Mouse (Mus musculus) heart, adult 2 months (tissue): ENCODE data around the gene Bicd2. TPM values are rescaled to one million over a fixed set of nuclear protein-coding genes. Genes with fewer than 3 reads are reported as not detected.
A peak's percentile ranks its signal among the peaks of the same experiment; 100 is the strongest.

Source experiments
- DNase-seq, 2 experiments: peaks; one replicate each; pipeline ENCODE4 v3.0.0; 2021
- H3K27ac ChIP-seq: fragments of 200-600 bp; 2 replicates; pipeline ENCODE4 v1.8.1; 2022
- H3K27me3 ChIP-seq: fragments of 200-500 bp; 2 replicates; pipeline ENCODE4 v1.6.1; 2012; ENCODE audit warnings: mild to moderate bottlenecking, low read length, inconsistent platforms, mixed read lengths; ENCODE audit not compliant: control insufficient read depth, insufficient read depth
- H3K36me3 ChIP-seq: fragments of 200-500 bp; 2 replicates; pipeline ENCODE4 v1.6.1; 2012; ENCODE audit warnings: low read length, inconsistent platforms; ENCODE audit not compliant: control insufficient read depth, insufficient read depth
- H3K4me1 ChIP-seq: fragments of 200-500 bp; 2 replicates; pipeline ENCODE4 v1.6.1; 2011; ENCODE audit warnings: low read length; ENCODE audit not compliant: control insufficient read depth, insufficient read depth
- H3K4me3 ChIP-seq: fragments of 200-600 bp; 2 replicates; pipeline ENCODE4 v1.8.1; 2022
- H3K79me2 ChIP-seq: fragments of 200-500 bp; replicated peaks from 2 replicates; pipeline ENCODE4 v1.6.1; 2012; ENCODE audit warnings: mild to moderate bottlenecking, inconsistent platforms, low read length, moderate library complexity, mixed read lengths; ENCODE audit not compliant: control insufficient read depth, insufficient read depth
- H3K9ac ChIP-seq: fragments of 200-500 bp; 2 replicates; pipeline ENCODE4 v1.6.1; 2012; ENCODE audit warnings: low read depth, mild to moderate bottlenecking, control low read depth, inconsistent platforms, low read length, mixed read lengths
- CTCF ChIP-seq: fragments of 200-600 bp; IDR thresholded peaks from 2 replicates; pipeline ENCODE4 v1.8.1; 2022; ENCODE audit warnings: antibody characterized with exemption, mild to moderate bottlenecking, moderate library complexity
- EP300 ChIP-seq: fragments of 200-500 bp; IDR thresholded peaks from 2 replicates; pipeline ENCODE4 v1.6.1; 2011; ENCODE audit warnings: low read depth, low read length, control low read depth; ENCODE audit not compliant: insufficient read depth
- POLR2A ChIP-seq: fragments of 200-500 bp; IDR thresholded peaks from 2 replicates; pipeline ENCODE4 v1.6.1; 2011; ENCODE audit warnings: mild to moderate bottlenecking, low read depth, low read length, control low read depth; ENCODE audit not compliant: insufficient read depth
- WGBS: fragments of 180-500 bp; shearing (Covaris S2); methylation state at CpG from one replicate; pipeline ENCODE4 v1.1.7; 2018; 5-methylcytosine and 5-hydroxymethylcytosine counted together
- intact Hi-C: fragments of 180-260 bp; cut with DNase I; formaldehyde crosslinking; loops from one replicate; pipeline ENCODE4 v1.15.1; 2025
- polyA plus RNA-seq: library from polyadenylated mRNA; depleted of rRNA; stranded (reverse); fragments of >200 nt; gene quantifications from 2 replicates; pipeline ENCODE4 v1.2.3, GENCODE M21; 2012
- total RNA-seq, 2 experiments: library from RNA; stranded (reverse); gene quantifications; 2 replicates each; pipeline ENCODE4 v1.2.3; 2021

Bicd2 gene
- total and polyA plus RNA-seq, 3 experiments, result 44.5 to 77.6 (median 72.4) TPM

- peak overlapping the region; percentile 0; the same call in 1 of the 2 replicates for H3K27ac ChIP-seq
Measured at GRCm38 (mm10) chr13:49374730-49375129, 33.3 kb downstream of the Bicd2 start.

GRCm38 (mm10) chr13:49377608-49378007 lies 36.2 kb downstream of the Bicd2 start:
- no peak overlapping the region for H3K9ac ChIP-seq
- TF ChIP-seq EP300, result no peak
- no peak for TF ChIP-seq POLR2A
- TF ChIP-seq CTCF, result no peak
- H3K4me3 ChIP-seq, result no peak overlapping the region
- H3K27me3 ChIP-seq, result no peaks in the 10 kb centered on the region
- WGBS, result 63% methylated on average over 6 of the region's 6 CpGs
- peaks cover 32% of the 10 kb centered on the region for H3K4me1 ChIP-seq
- no peak overlapping the region; the same call in 1 of the 2 replicates for H3K27ac ChIP-seq
- intact Hi-C loops, result no loop called here
- peaks cover 7% of the 10 kb centered on the region; the same call in 1 of the 2 replicates for H3K36me3 ChIP-seq
- no peaks in the 10 kb centered on the region; the same call in 1 of the 2 replicates for H3K79me2 ChIP-seq
- DNase-seq, result no peak

More at GRCm38 (mm10) chr13:49374730-49375129, 33.3 kb downstream of the Bicd2 start:
- Histone ChIP-seq H3K4me3 (no peak overlapping the region), H3K36me3 (peaks cover 18% of the 10 kb centered on the region; the same call in 1 of the 2 replicates), H3K27me3 (no peaks in the 10 kb centered on the region), H3K79me2 (no peaks in the 10 kb centered on the region; the same call in 1 of the 2 replicates), H3K9ac (no peak overlapping the region), H3K4me1 (peaks cover 45% of the 10 kb centered on the region)
- TF ChIP-seq POLR2A (no peak), EP300 (no peak), CTCF (no peak)
- DNase-seq, result no peak
- intact Hi-C loops, result no loop called here
- WGBS, result 76% methylated on average over 6 of the region's 6 CpGs

- TF ChIP-seq POLR2A, result no peak
- no peak for TF ChIP-seq CTCF
- no peak for TF ChIP-seq EP300
- Histone ChIP-seq H3K9ac (no peak overlapping the region), H3K36me3 (peaks cover 2% of the 10 kb centered on the region; the same call in 1 of the 2 replicates), H3K4me3 (no peak overlapping the region), H3K27me3 (no peaks in the 10 kb centered on the region), H3K4me1 (peaks cover 20% of the 10 kb centered on the region), H3K79me2 (no peaks in the 10 kb centered on the region; the same call in 1 of the 2 replicates), H3K27ac (no peak overlapping the region; the same call in 1 of the 2 replicates)
- intact Hi-C loops, result no loop called here
- DNase-seq, result no peak
- 85% methylated on average over 20 of the region's 20 CpGs for WGBS
Measured at GRCm38 (mm10) chr13:49379301-49379700, 37.9 kb downstream of the Bicd2 start.

GRCm38 (mm10) chr13:49381230-49381629 lies 39.8 kb downstream of the Bicd2 start:
- H3K79me2 ChIP-seq, result no peaks in the 10 kb centered on the region; the same call in 1 of the 2 replicates
- H3K4me3 ChIP-seq, result no peak overlapping the region
- DNase-seq, result peak; percentile 90 to 97
- 7% methylated on average over 3 of the region's 3 CpGs for WGBS
- peak; percentile 95; the same call in 1 of the 2 replicates for TF ChIP-seq CTCF
- TF ChIP-seq POLR2A, result 0 out of 2 replicates have a peak, but pooled peaks have one; percentile 16
- TF ChIP-seq EP300, result peak; percentile 99
- peak overlapping the region; percentile 85 for H3K27ac ChIP-seq
- no peaks in the 10 kb centered on the region; the same call in 1 of the 2 replicates for H3K36me3 ChIP-seq
- no peaks in the 10 kb centered on the region for H3K27me3 ChIP-seq
- H3K4me1 ChIP-seq, result peaks cover 11% of the 10 kb centered on the region
- intact Hi-C loops, result loop anchor here (1.0 to 10.0 kb wide), 3 partner anchors 42 to 166 kb away; partner anchors contain the start of gene Card19
- peak overlapping the region; percentile 7; the same call in 1 of the 2 replicates for H3K9ac ChIP-seq

GRCm38 (mm10) chr13:49382997-49383396 lies 41.6 kb downstream of the Bicd2 start:
- no peaks in the 10 kb centered on the region for H3K27me3 ChIP-seq
- 93% methylated on average over 23 of the region's 23 CpGs for WGBS
- H3K9ac ChIP-seq, result no peak overlapping the region
- no peaks in the 10 kb centered on the region for H3K79me2 ChIP-seq
- intact Hi-C loops, result loop anchor here (10.0 kb wide), 1 partner anchor 168 kb away; the partner anchor contains the start of gene Card19
- peak in 1 of 2 experiments; percentile 28 for DNase-seq
- H3K4me1 ChIP-seq, result peaks cover 8% of the 10 kb centered on the region
- TF ChIP-seq CTCF (no peak), EP300 (no peak), POLR2A (no peak)
- H3K36me3 ChIP-seq, result no peaks in the 10 kb centered on the region; the same call in 1 of the 2 replicates
- no peak overlapping the region for H3K4me3 ChIP-seq
- no peak overlapping the region for H3K27ac ChIP-seq

- H3K36me3 ChIP-seq, result no peaks in the 10 kb centered on the region; the same call in 1 of the 2 replicates
- no peaks in the 10 kb centered on the region for H3K79me2 ChIP-seq
- no peak overlapping the region for H3K9ac ChIP-seq
- WGBS, result 65% methylated on average over 16 of the region's 16 CpGs
- no peak overlapping the region for H3K27ac ChIP-seq
- intact Hi-C loops, result loop anchor here (10.0 kb wide), 1 partner anchor 170 kb away; the partner anchor contains the start of gene Card19
- H3K27me3 ChIP-seq, result no peaks in the 10 kb centered on the region
- no peak for DNase-seq
- TF ChIP-seq POLR2A (no peak), CTCF (no peak), EP300 (no peak)
- peaks cover 8% of the 10 kb centered on the region for H3K4me1 ChIP-seq
- no peak overlapping the region for H3K4me3 ChIP-seq
Measured at GRCm38 (mm10) chr13:49384751-49385463, 43.5 kb downstream of the Bicd2 start.
